Mouse (Mus musculus) midbrain, embryonic 15.5 days (tissue): Measurements from ENCODE around the gene Stx8. TPM values are rescaled to one million over a fixed set of nuclear protein-coding genes. Genes with fewer than 3 reads are reported as not detected.

ENCODE experiments used
- ATAC-seq: fragments of 200-750 bp; cut with Nextera tagmentation; replicated peaks from 2 replicates; pipeline ENCODE4 v1.8.0; 2017; ENCODE audit warnings: moderate TSS enrichment
- H3K27ac ChIP-seq: fragments of 300-500 bp; sonication (generic); 2 replicates; pipeline ENCODE4 v1.5.1; 2015; ENCODE audit warnings: mild to moderate bottlenecking, inconsistent platforms
- H3K27me3 ChIP-seq: fragments of 300-500 bp; sonication (generic); replicated peaks from 2 replicates; pipeline ENCODE4 v1.6.1; 2015; ENCODE audit warnings: inconsistent platforms
- H3K36me3 ChIP-seq: fragments of 300-500 bp; sonication (generic); replicated peaks from 2 replicates; pipeline ENCODE4 v1.6.1; 2015; ENCODE audit warnings: inconsistent platforms
- H3K4me1 ChIP-seq: fragments of 300-500 bp; sonication (generic); 2 replicates; pipeline ENCODE4 v1.6.1; 2015; ENCODE audit warnings: inconsistent platforms
- H3K4me2 ChIP-seq: fragments of 300-500 bp; sonication (generic); 2 replicates; pipeline ENCODE4 v1.6.1; 2015; ENCODE audit warnings: inconsistent platforms, mild to moderate bottlenecking, moderate library complexity
- H3K4me3 ChIP-seq: fragments of 300-500 bp; sonication (generic); 2 replicates; pipeline ENCODE4 v1.5.1; 2015; ENCODE audit warnings: mild to moderate bottlenecking, inconsistent platforms
- H3K9ac ChIP-seq: fragments of 300-500 bp; sonication (generic); 2 replicates; pipeline ENCODE4 v1.6.1; 2015; ENCODE audit warnings: mild to moderate bottlenecking, inconsistent platforms
- H3K9me3 ChIP-seq: fragments of 300-500 bp; sonication (generic); 2 replicates; pipeline ENCODE4 v1.6.1; 2016; ENCODE audit warnings: inconsistent platforms
- WGBS: fragments of 180-500 bp; shearing (Covaris S2); methylation state at CpG from one replicate; pipeline ENCODE4 v1.1.7; 2015; ENCODE audit warnings: mixed read lengths; 5-methylcytosine and 5-hydroxymethylcytosine counted together
- polyA plus RNA-seq: library from polyadenylated mRNA; unstranded; fragments of >200 nt; fragmentation: Nextera tagmentation; extraction: Ambion mirVana; gene quantifications from 2 replicates; pipeline ENCODE4 v1.2.1, GENCODE M21; 2015

Gene Stx8
- polyA plus RNA-seq, 1 experiment from 2014 or later = 60.8 TPM

DNA sequence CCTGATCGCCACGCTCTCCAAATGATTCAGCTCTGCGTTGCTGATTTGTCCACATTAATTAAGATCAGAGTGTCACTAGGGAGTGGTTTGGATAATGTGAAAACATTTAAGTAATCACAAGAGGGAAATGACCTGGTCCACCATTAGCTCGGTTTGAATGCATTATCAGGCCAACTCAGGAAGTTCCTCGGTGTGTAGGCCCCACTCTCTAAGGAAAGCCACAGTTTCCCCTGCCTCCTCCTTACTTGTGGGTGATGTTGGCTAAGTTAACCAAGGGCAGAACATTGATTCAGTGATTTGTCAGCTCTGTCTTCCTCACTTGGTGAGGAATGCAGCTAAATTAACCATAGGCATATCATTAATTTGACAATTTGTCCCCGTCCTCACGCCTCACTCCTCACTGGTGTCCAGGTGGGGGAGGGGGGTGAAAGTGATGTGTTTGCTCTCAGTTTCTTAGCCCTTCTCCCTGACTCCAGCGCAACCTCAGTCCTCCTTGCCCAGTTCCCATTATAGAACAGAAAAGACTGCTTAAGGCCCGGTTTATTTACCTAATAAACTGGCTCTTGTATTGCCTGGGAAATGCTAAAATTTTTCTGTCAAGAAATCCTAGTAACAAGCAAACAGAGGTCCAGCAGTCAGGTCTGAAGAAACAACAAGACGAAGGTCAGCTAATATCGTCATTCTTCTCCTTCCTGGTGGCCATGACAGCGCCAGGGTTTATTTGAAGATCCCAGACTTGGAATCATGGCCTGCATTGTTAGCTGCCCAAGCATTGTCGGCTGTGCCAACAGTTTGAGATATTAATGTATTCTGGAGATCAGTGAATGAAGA lies 178.5 kb downstream of the Stx8 start:
- H3K4me3 ChIP-seq = no peak overlapping the region
- H3K4me2 ChIP-seq = peak overlapping the region; percentile 13; the same call in 1 of the 2 replicates
- H3K27ac ChIP-seq = peak overlapping the region; percentile 81
- no peaks in the 10 kb centered on the region for H3K9me3 ChIP-seq
- 27% methylated on average over 13 of the region's 13 CpGs for WGBS
- H3K9ac ChIP-seq = no peak overlapping the region
- peaks cover 41% of the 10 kb centered on the region for H3K4me1 ChIP-seq
- no peak for ATAC-seq
- no peaks in the 10 kb centered on the region for H3K36me3 ChIP-seq
- no peaks in the 10 kb centered on the region for H3K27me3 ChIP-seq

DNA sequence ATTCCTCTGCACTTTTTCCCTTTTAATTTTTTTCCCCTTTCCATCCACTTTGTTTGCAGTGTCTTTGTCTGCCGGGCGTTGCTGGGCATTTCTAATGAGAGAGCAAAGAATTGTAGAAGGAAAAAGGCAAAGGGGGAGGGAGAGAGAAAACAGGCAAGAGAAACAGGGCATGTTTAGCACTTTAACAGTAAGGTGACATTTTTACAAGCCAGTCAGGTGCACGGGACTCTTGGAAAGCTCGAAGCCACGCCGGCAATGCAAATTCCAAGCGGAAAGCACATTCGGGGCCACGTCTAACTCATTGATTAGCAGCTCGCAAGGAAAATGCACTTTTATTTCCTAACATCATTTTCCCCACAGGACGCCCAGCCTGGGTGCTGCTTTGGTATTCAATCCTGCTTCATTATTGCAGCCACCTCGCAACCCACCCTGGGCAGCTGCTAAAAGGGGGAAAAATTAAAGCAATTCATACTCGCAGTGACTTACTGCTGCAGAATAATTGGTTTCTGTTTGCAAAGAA lies 179.1 kb downstream of the Stx8 start:
- Histone ChIP-seq H3K4me3 (no peak overlapping the region), H3K4me1 (peaks cover 41% of the 10 kb centered on the region), H3K36me3 (no peaks in the 10 kb centered on the region), H3K27me3 (no peaks in the 10 kb centered on the region), H3K9ac (no peak overlapping the region), H3K4me2 (peak overlapping the region; percentile 13), H3K27ac (peak overlapping the region; percentile 81), H3K9me3 (no peaks in the 10 kb centered on the region)
- WGBS = 6% methylated on average over 13 of the region's 13 CpGs
- no peak; the same call in 1 of the 2 replicates for ATAC-seq

DNA sequence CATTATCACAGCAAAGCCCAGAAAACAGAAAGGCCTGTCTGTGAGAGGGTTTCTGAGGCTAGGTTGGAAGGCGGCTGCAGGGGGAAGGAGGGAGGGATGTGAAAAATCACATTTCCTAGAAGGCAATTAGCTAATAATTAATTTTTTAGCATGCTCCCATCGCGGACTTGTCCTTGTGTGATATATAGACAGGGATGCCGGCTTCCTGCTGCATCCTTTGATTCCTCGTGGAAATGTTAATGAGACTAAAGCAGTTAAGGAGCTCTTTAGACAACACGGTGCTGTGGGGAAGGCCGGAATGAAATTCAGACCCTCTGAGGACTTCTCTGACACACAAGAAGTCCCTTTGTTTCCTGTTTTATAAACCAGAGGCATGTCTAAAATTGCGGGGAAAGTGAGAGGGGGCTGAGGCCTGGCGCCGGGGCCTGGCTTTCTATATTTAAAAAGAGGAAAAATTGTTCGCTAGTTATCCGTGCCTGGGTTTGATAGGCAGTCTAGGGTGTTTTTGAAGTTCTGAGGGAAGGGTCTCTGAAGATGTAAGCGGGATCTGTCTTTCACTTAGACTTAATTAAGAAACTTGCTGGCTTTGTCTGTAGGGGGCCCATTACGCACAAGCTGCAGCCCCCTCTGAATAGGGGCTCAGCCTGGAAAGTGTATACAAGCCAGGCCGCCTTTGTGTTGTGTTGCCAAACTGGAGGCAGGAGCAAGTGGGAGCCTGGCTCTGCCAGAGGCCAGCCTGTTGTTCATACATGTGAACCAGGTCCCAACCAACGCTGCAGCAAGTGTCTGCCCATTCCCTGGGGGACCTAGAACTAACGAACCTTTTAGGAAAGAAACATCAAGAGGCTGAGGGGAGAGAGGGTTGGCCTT lies 179.8 kb downstream of the Stx8 start:
- Histone ChIP-seq H3K4me2 (peak overlapping the region; percentile 13), H3K36me3 (no peaks in the 10 kb centered on the region), H3K9ac (no peak overlapping the region), H3K4me1 (peaks cover 47% of the 10 kb centered on the region), H3K9me3 (no peaks in the 10 kb centered on the region), H3K27ac (peak overlapping the region; percentile 81), H3K4me3 (no peak overlapping the region), H3K27me3 (no peaks in the 10 kb centered on the region)
- WGBS = 8% methylated on average over 17 of the region's 17 CpGs
- ATAC-seq = peak; percentile 72

DNA sequence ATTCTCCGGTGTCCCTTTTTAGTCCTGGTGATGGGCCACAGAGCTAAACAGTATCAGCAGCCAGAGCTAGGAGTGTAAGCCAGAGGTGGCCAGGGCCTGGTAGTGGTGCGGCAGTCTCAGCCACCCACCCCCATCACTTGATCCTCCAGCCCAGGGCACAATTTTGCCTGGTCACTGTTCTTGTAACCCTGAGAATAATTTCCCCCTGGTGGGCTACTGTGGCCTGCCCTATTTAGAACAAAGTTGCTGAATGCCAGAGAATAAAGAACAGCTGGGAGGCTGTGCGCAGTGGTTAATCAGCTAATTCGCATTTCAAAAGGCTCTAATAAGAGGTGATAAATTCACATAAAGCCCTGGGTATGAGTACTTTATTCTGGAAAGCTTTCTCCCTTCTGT lies 180.5 kb downstream of the Stx8 start:
- H3K4me2 ChIP-seq = peak overlapping the region; percentile 13; the same call in 1 of the 2 replicates
- no peaks in the 10 kb centered on the region for H3K36me3 ChIP-seq
- no peak overlapping the region for H3K9ac ChIP-seq
- H3K27me3 ChIP-seq = no peaks in the 10 kb centered on the region
- ATAC-seq = peak; percentile 62
- H3K4me1 ChIP-seq = peaks cover 52% of the 10 kb centered on the region
- no peaks in the 10 kb centered on the region for H3K9me3 ChIP-seq
- WGBS = 12% methylated on average over 4 of the region's 4 CpGs
- H3K27ac ChIP-seq = peak overlapping the region; percentile 81
- H3K4me3 ChIP-seq = no peak overlapping the region

DNA sequence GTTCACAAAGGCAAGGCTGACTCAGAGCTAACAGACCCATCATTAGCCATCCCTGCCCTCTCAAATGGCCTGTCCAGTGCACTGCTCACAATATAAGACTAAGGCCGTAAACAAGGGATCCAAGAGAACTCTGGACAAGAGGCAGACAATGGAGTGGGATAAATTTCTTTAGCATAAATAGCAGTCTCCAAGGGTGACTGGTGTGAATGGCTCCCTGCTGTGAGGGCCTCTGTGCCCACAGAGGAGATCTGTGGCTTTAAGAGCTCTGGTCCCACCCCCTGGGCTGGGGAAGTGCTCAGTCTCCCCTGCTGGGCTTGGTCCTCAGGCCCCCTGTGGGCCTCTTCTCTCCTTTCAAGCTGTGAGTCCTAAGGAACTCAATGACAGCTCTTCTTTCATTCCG lies 184.9 kb downstream of the Stx8 start:
- Histone ChIP-seq H3K27ac (0 out of 2 replicates have a peak overlapping the region, but pooled peaks have one; percentile 22), H3K9ac (no peak overlapping the region), H3K4me3 (no peak overlapping the region), H3K4me1 (peaks cover 27% of the 10 kb centered on the region), H3K36me3 (no peaks in the 10 kb centered on the region), H3K27me3 (no peaks in the 10 kb centered on the region), H3K9me3 (no peaks in the 10 kb centered on the region), H3K4me2 (no peak overlapping the region)
- ATAC-seq = no peak
- WGBS = 21% methylated on average over 2 of the region's 2 CpGs

DNA sequence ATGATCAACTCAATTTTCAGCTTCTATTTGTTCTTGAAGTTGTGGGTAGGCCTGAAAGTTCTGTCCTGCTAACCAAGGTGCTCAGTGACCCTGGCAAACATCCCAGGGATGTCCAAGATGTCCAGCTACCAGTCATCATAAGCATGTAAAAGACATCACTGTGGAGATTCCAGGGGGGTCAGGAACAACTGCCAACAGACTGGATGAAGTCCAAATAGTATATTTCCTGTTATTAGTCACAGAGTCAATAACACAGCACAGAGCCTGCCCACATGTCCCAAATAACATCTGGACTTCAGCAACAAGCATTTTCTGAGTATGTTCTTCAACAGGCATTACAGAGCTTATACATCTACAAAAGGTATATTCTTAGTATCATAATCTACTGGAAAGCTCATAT lies 189.8 kb downstream of the Stx8 start:
- no peak overlapping the region for H3K9ac ChIP-seq
- no peak overlapping the region for H3K4me2 ChIP-seq
- H3K4me1 ChIP-seq = peaks cover 15% of the 10 kb centered on the region
- H3K27ac ChIP-seq = no peak overlapping the region
- no peaks in the 10 kb centered on the region for H3K9me3 ChIP-seq
- no peak overlapping the region for H3K4me3 ChIP-seq
- no peaks in the 10 kb centered on the region for H3K27me3 ChIP-seq
- no peaks in the 10 kb centered on the region for H3K36me3 ChIP-seq
- no peak for ATAC-seq

DNA sequence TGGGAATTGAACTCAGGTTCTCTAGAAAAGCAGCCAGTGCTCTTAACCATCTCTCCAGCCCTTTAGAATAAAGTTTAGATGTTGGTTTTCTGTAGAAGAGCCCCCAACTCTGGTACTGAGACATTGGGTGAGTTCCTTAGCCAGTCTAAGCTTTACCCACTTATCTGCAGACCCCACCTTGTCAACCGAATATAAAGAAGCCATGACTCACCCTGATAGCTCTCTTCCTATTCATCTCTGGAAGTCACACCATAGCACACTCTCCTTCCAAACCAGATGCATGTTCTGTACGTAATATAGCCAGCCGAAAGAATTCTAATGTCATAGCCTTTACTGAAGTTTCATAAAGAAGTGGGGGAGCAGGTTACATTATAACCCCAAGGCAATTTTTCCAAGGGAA lies 192.2 kb downstream of the Stx8 start:
- ATAC-seq = no peak
- H3K9me3 ChIP-seq = no peaks in the 10 kb centered on the region
- 94% methylated on average over 3 of the region's 3 CpGs for WGBS

DNA sequence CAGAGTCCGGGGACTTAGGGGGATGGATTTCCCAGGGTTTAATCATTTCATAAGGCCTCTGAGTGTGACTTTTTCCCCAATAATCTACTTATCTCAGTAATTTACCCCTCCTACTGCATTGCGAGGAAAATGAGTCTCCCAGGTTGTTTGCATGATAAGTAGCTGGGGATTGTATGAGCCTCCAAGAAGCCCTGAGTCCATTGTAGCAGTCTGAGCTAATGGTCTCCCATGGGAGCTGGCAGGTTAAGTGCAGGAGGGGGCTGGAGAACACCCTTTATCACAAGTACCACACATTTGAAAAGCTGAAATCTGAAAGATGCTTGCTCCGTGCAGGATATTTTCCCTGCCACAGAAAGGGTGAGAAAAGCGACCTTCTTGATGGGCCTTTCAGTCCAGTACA lies 193.9 kb downstream of the Stx8 start:
- no peaks in the 10 kb centered on the region for H3K36me3 ChIP-seq
- H3K9me3 ChIP-seq = no peaks in the 10 kb centered on the region
- ATAC-seq = no peak; the same call in 1 of the 2 replicates
- no peaks in the 10 kb centered on the region for H3K27me3 ChIP-seq
- H3K4me1 ChIP-seq = peaks cover 10% of the 10 kb centered on the region
- 29% methylated on average over 4 of the region's 4 CpGs for WGBS
- H3K9ac ChIP-seq = no peak overlapping the region
- H3K4me2 ChIP-seq = no peak overlapping the region
- no peak overlapping the region for H3K4me3 ChIP-seq
- H3K27ac ChIP-seq = peak overlapping the region; percentile 6; the same call in 1 of the 2 replicates

More for the DNA sequence above, 192.2 kb downstream of the Stx8 start:
- peaks cover 10% of the 10 kb centered on the region for H3K4me1 ChIP-seq
- H3K27ac ChIP-seq = no peak overlapping the region
- no peak overlapping the region for H3K9ac ChIP-seq
- no peak overlapping the region for H3K4me2 ChIP-seq
- no peaks in the 10 kb centered on the region for H3K27me3 ChIP-seq
- H3K4me3 ChIP-seq = no peak overlapping the region
- H3K36me3 ChIP-seq = no peaks in the 10 kb centered on the region

DNA sequence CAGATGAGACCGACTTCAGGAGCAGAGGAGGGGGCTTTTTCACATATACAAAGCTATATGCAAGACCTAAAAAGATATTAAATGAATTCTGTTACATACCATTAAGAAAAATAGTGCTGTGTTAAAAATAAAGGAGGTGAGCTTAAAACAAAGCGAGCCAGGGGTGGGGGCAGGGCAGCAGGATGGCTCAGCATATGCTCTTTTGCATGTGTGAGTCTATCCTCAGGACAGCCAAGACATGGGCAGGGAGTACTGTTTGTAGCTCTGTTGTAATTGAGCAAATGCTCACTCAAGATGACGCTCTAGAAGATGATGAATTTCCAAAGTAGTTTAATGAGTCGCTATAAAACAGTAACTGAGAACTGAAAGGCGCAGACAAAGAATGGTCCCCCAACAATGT lies 198.4 kb downstream of the Stx8 start:
- Histone ChIP-seq H3K36me3 (no peaks in the 10 kb centered on the region), H3K9ac (no peak overlapping the region), H3K4me2 (no peak overlapping the region), H3K9me3 (no peaks in the 10 kb centered on the region), H3K27me3 (no peaks in the 10 kb centered on the region), H3K4me1 (peaks cover 8% of the 10 kb centered on the region), H3K4me3 (no peak overlapping the region), H3K27ac (no peak overlapping the region)
- ATAC-seq = no peak
- 87% methylated on average over 5 of the region's 5 CpGs for WGBS

DNA sequence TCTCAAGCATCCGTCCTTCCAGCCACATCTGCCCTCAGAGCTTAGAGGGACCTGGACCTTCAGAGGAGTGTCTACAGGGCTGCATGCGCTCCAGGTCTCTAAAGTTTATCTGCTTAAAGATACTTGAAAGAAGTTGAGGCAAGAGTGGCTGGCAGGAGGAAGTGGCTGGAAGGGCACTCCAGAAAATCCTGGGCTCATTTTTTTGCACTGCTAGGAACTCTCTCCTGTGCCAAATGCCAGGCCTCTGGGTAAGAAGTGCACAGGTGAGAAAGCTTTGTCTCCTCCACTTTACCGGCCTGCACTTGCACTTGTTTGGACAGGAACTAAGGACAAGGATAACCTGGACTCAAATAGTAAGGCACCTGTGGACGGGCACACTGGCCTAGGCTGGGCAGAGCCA lies 202.4 kb downstream of the Stx8 start:
- H3K27ac ChIP-seq = no peak overlapping the region
- ATAC-seq = no peak

DNA sequence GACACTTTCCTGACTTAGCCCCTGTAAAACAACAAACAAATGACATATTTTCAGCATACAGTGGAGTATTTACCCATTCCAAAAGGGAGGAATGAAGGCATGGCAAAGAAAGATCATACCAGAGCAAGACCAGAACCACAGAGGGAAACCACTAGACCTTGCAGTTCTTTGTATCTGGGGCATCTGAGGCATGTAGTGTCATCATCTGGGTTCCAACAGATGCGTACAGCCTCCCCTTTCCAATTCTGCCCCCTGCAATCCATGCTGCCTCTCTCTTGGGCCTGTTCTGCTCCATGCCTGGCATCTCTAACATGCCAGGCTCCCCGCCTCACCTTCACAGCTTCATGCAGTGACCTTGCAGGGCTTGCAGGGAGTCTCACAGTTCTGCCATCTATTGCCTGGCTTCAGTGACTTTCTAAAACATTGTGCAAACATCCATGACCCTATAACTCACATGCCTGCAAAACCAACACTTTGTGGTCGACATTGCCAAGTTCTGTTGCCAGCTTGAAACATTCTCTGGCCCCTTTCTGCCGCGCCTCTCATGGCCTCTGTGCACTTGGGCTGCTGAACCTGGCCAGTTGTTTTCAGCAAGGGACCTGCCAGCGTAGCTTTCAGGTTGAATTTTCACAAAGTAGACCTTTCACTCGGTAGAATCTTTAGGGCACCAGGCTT lies 206.1 kb downstream of the Stx8 start:
- H3K9ac ChIP-seq = no peak overlapping the region
- WGBS = 88% methylated on average over 7 of the region's 7 CpGs
- no peak overlapping the region for H3K4me2 ChIP-seq
- H3K36me3 ChIP-seq = no peaks in the 10 kb centered on the region
- H3K27ac ChIP-seq = no peak overlapping the region
- H3K9me3 ChIP-seq = no peaks in the 10 kb centered on the region
- no peaks in the 10 kb centered on the region for H3K27me3 ChIP-seq
- ATAC-seq = no peak
- H3K4me3 ChIP-seq = no peak overlapping the region
- no peaks in the 10 kb centered on the region for H3K4me1 ChIP-seq

More for the DNA sequence above, 202.4 kb downstream of the Stx8 start:
- 91% methylated on average over 4 of the region's 4 CpGs for WGBS
- no peaks in the 10 kb centered on the region for H3K9me3 ChIP-seq
- no peaks in the 10 kb centered on the region for H3K4me1 ChIP-seq
- H3K9ac ChIP-seq = no peak overlapping the region
- no peaks in the 10 kb centered on the region for H3K27me3 ChIP-seq
- H3K36me3 ChIP-seq = no peaks in the 10 kb centered on the region
- H3K4me2 ChIP-seq = no peak overlapping the region
- H3K4me3 ChIP-seq = no peak overlapping the region

DNA sequence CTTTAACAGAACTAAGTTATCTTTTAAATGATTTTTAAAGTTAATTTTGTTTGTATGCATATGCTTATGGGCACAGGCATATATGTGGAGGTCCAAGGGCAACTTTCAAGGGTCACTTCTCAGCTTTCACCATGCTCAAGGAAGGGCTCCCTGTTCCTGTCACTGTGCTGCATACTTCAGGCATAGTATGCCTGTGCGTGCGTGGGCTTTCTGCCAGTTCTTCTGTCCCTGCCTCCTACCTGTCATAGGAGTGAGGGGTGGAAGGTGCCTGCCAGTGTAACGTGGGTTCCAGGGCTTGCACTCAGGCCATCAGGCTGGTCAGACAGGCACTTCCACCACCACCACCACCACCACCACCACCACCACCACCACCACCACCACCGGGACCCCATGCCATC lies 206.7 kb downstream of the Stx8 start:
- H3K9me3 ChIP-seq = no peaks in the 10 kb centered on the region
- ATAC-seq = no peak
- no peak overlapping the region for H3K4me3 ChIP-seq
- no peaks in the 10 kb centered on the region for H3K4me1 ChIP-seq
- H3K4me2 ChIP-seq = no peak overlapping the region
- H3K9ac ChIP-seq = no peak overlapping the region
- no peaks in the 10 kb centered on the region for H3K36me3 ChIP-seq
- WGBS = 74% methylated on average over 4 of the region's 4 CpGs
- H3K27me3 ChIP-seq = no peaks in the 10 kb centered on the region
- no peak overlapping the region for H3K27ac ChIP-seq
